Mouse (Mus musculus) ES-CJ7 (cell line): ENCODE data around the gene Fdx1l.

Experiments used
- DNase-seq: peaks from one replicate; pipeline ENCODE4 v3.0.0; 2011; ENCODE audit warnings: low read depth, low spot score

Gene Fdx1l

GRCm38 (mm10) chr9:21028560-21029110 lies 44.8 kb downstream of the Fdx1l start:
- DNase-seq, result no peak

GRCm38 (mm10) chr9:21027774-21028290 lies 45.6 kb downstream of the Fdx1l start:
- DNase-seq, result no peak

- DNase-seq, result no peak
Observed at GRCm38 (mm10) chr9:21026849-21027248, 46.6 kb downstream of the Fdx1l start.

GRCm38 (mm10) chr9:21025258-21025810 lies 48.1 kb downstream of the Fdx1l start:
- no peak for DNase-seq

GRCm38 (mm10) chr9:21022726-21023125 lies 50.7 kb downstream of the Fdx1l start:
- no peak for DNase-seq

- peak; percentile 62 for DNase-seq
Observed at GRCm38 (mm10) chr9:21022288-21022687, 51.1 kb downstream of the Fdx1l start.

- no peak for DNase-seq
Observed at GRCm38 (mm10) chr9:21021363-21021762, 52.1 kb downstream of the Fdx1l start.

- DNase-seq, result no peak
Observed at GRCm38 (mm10) chr9:21018600-21018999, 54.8 kb downstream of the Fdx1l start.
